Mouse (Mus musculus) CH12.LX (cell line): ENCODE data around the gene Ephb3.

ENCODE experiments used
- CHD2 ChIP-seq: IDR thresholded peaks from 2 replicates; pipeline ENCODE4 v1.6.1; 2011; ENCODE audit warnings: low read length, improper control_type of control experiment
- CTCF ChIP-seq, 2 experiments: IDR thresholded peaks in 1 of 2; conservative IDR thresholded peaks in 1 of 2; 2 replicates each; pipeline ENCODE4 v1.5.1; 2011 to 2012; ENCODE audit warnings: low read depth in 2 of 2, low read length in 2 of 2, improper control_type of control experiment in 1 of 2, inconsistent platforms in 1 of 2, mild to moderate bottlenecking in 1 of 2, moderate library complexity in 1 of 2
- E2F4 ChIP-seq: IDR thresholded peaks from 2 replicates; pipeline ENCODE4 v1.6.1; 2011; ENCODE audit warnings: low read depth, low read length, improper control_type of control experiment; ENCODE audit not compliant: insufficient replicate concordance
- EP300 ChIP-seq: IDR thresholded peaks from 2 replicates; pipeline ENCODE4 v1.6.1; 2011; ENCODE audit warnings: low read length, improper control_type of control experiment
- GABPA ChIP-seq: IDR thresholded peaks from 2 replicates; pipeline ENCODE4 v1.6.1; 2012; ENCODE audit warnings: low read depth, low read length, improper control_type of control experiment, inconsistent platforms; ENCODE audit not compliant: insufficient replicate concordance
- JUND ChIP-seq: conservative IDR thresholded peaks from 2 replicates; pipeline ENCODE4 v1.6.1; 2011; ENCODE audit warnings: low read depth, low read length, improper control_type of control experiment
- MAX ChIP-seq: IDR thresholded peaks from 2 replicates; pipeline ENCODE4 v1.6.1; 2011; ENCODE audit warnings: low read length, improper control_type of control experiment
- MEF2A ChIP-seq: IDR thresholded peaks from 2 replicates; pipeline ENCODE4 v1.6.1; 2014; ENCODE audit warnings: low read depth, mild to moderate bottlenecking, inconsistent platforms, low read length, improper control_type of control experiment, borderline replicate concordance
- NRF1 ChIP-seq: IDR thresholded peaks from 2 replicates; pipeline ENCODE4 v1.6.1; 2014; ENCODE audit warnings: low read depth, mild to moderate bottlenecking, inconsistent platforms, low read length, improper control_type of control experiment, moderate library complexity
- POLR2A ChIP-seq: IDR thresholded peaks from 2 replicates; pipeline ENCODE4 v1.6.1; 2011; ENCODE audit warnings: low read depth, mild to moderate bottlenecking, improper control_type of control experiment, low read length
- POLR2AphosphoS2 ChIP-seq: IDR thresholded peaks from 2 replicates; pipeline ENCODE4 v1.6.1; 2011; ENCODE audit warnings: low read depth, low read length, improper control_type of control experiment
- TBP ChIP-seq: conservative IDR thresholded peaks from 2 replicates; pipeline ENCODE4 v1.6.1; 2011; ENCODE audit warnings: low read depth, low read length, improper control_type of control experiment
- USF1 ChIP-seq: IDR thresholded peaks from 2 replicates; pipeline ENCODE4 v1.6.1; 2014; ENCODE audit warnings: low read depth, mild to moderate bottlenecking, inconsistent platforms, low read length, improper control_type of control experiment
- ZKSCAN1 ChIP-seq: IDR thresholded peaks from 2 replicates; pipeline ENCODE4 v1.6.1; 2012; ENCODE audit warnings: low read depth, inconsistent platforms, low read length, improper control_type of control experiment, borderline replicate concordance

DNA sequence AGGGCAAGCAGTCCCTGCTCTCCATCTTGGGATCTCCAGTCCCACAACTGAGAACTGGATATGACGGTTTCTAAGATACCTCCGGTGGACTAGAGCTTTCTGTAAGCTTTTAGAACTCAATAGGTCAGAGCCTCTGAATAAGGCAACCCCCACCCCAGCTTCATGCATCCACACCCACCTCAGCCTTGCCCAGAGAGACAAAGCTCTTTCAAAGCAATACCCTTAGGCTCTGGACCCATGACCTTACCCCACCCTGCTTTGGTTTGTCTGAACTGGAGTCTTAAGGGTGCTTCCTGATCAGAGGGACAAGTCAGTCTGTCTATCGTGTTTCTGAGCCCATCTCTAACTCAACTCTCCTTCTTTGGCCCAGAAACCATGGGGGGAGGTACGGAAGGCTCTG is 1.8 kb upstream of the Ephb3 start:
- TF ChIP-seq MEF2A (no peak), E2F4 (no peak), ZKSCAN1 (no peak), MAX (no peak), POLR2AphosphoS2 (no peak), POLR2A (no peak), CHD2 (no peak), NRF1 (no peak), JUND (no peak), EP300 (no peak), GABPA (no peak), CTCF (conservative IDR thresholded peaks at IDR 0.05 in 1 of 2, IDR thresholded peaks at IDR 0.05 in 1 of 2; ENCODE audit: low read depth in 2 of 2, low read length in 2 of 2) (no peak), USF1 (no peak), TBP (no peak)
